Mouse (Mus musculus) layer of hippocampus, postnatal 14 days (tissue): ENCODE measurements at regions not wholly inside any gene's neighbourhood (a gene's known extent, or its start where the extent isn't known, plus 50 kb on each side); places are given as distances from the start of the nearest gene placed in this dataset.
A peak's percentile ranks its signal among the peaks of the same experiment; 100 is the strongest.

ENCODE experiments used
- DNase-seq, 2 experiments: peaks; one replicate each; pipeline ENCODE4 v3.0.0; 2021 to 2022; ENCODE audit warnings: low spot score in 2 of 2, mixed read lengths in 1 of 2

- DNase-seq = no peak
Observed at GRCm38 (mm10) chr11:111442257-111442656, 376.3 kb downstream of the Kcnj2 start.

GRCm38 (mm10) chr11:111443381-111443780 lies 377.4 kb downstream of the Kcnj2 start:
- DNase-seq = no peak

GRCm38 (mm10) chr11:111444791-111445190 lies 378.8 kb downstream of the Kcnj2 start:
- no peak for DNase-seq

- DNase-seq = peak in 1 of 2 experiments; percentile 74
Observed at GRCm38 (mm10) chr11:111445764-111446163, 379.8 kb downstream of the Kcnj2 start.

GRCm38 (mm10) chr11:111450811-111451494 lies 385.0 kb downstream of the Kcnj2 start:
- peak; percentile 3 to 8 for DNase-seq

- DNase-seq = no peak
Observed at GRCm38 (mm10) chr11:111460046-111460445, 394.1 kb downstream of the Kcnj2 start.

- no peak for DNase-seq
Observed at GRCm38 (mm10) chr11:111484981-111485380, 419.0 kb downstream of the Kcnj2 start.

- no peak for DNase-seq
Observed at GRCm38 (mm10) chr11:111512471-111512870, 446.5 kb downstream of the Kcnj2 start.

GRCm38 (mm10) chr11:111522716-111523115 lies 456.8 kb downstream of the Kcnj2 start:
- peak; percentile 58 to 68 for DNase-seq

- DNase-seq = peak; percentile 61 to 70
Observed at GRCm38 (mm10) chr11:111523465-111523864, 457.5 kb downstream of the Kcnj2 start.

GRCm38 (mm10) chr11:111526010-111526742 lies 460.2 kb downstream of the Kcnj2 start:
- DNase-seq = no peak

GRCm38 (mm10) chr11:111529591-111529990 lies 463.6 kb downstream of the Kcnj2 start:
- DNase-seq = no peak

- DNase-seq = no peak
Observed at GRCm38 (mm10) chr11:111530912-111531311, 464.9 kb downstream of the Kcnj2 start.

- no peak for DNase-seq
Observed at GRCm38 (mm10) chr11:111532457-111532856, 466.5 kb downstream of the Kcnj2 start.

- peak; percentile 35 to 70 for DNase-seq
Observed at GRCm38 (mm10) chr11:111536040-111536836, 470.3 kb downstream of the Kcnj2 start.

GRCm38 (mm10) chr11:111537654-111538053 lies 471.7 kb downstream of the Kcnj2 start:
- peak; percentile 57 to 70 for DNase-seq

GRCm38 (mm10) chr11:111539960-111540359 lies 474.0 kb downstream of the Kcnj2 start:
- DNase-seq = no peak

- no peak for DNase-seq
Observed at GRCm38 (mm10) chr11:111545291-111545690, 479.3 kb downstream of the Kcnj2 start.

- no peak for DNase-seq
Observed at GRCm38 (mm10) chr11:111555131-111555530, 489.2 kb downstream of the Kcnj2 start.

- DNase-seq = no peak
Observed at GRCm38 (mm10) chr11:111555615-111556014, 489.7 kb downstream of the Kcnj2 start.

GRCm38 (mm10) chr11:111558302-111559140 lies 492.6 kb downstream of the Kcnj2 start:
- no peak for DNase-seq
